Mouse (Mus musculus): ENCODE measurements around the gene Tmem106b.

DNA sequence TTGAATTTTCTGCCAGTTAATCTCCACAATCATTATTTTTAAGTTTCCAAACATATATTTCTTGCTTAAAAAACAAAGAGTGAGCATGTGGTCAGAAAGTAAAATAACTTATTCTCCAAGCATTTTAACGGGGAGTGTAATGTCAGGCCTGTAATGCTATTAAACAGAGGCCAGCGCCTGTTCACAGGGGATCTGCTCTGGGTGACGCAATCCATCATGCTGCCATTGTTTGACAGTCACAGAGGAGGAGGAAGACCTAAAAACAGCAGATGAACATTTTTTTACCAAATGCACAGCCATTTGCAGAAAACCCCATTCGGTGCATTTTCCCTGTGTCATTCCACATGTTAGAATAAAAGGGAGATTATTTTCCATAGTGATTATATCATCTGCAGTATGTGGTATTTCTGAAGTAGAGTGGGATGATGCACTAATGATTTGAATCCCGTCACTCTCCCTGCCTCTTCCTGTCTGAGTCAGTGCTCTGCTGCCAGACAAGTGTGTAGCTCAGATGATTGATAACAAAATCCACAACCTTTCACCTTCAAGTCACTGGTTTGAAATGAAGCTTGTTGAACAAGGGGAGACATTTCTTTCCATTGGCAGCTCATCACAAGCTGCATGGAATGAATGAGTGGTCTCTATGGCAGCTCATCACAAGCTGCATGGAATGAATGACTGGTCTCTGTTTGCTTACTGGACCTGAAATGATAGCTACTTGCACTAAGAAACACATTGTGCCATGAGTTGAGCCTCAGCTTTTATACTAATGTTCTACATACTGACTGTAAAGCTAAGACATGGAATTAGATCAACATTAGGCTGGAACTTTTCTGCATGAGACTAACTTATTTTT, 48.1 kb upstream of the Tmem106b start:
- TF ChIP-seq CTCF (IDR thresholded peaks at IDR 0.05; ENCODE audit: borderline replicate concordance, control insufficient read depth, extremely low read depth, insufficient read depth, low read length, poor library complexity) (no peak), POLR2A (IDR thresholded peaks at IDR 0.05; ENCODE audit: control insufficient read depth, extremely low read depth, insufficient read depth, low read length, poor library complexity) (no peak)
